Mouse (Mus musculus): ENCODE results near the gene Mmel1. TPM values are rescaled to one million over a fixed set of nuclear protein-coding genes. Genes with fewer than 3 reads are reported as not detected.

The Mmel1 gene
- polyA plus RNA-seq, 1 experiment from 2014 or later, result 0.56 TPM

DNA sequence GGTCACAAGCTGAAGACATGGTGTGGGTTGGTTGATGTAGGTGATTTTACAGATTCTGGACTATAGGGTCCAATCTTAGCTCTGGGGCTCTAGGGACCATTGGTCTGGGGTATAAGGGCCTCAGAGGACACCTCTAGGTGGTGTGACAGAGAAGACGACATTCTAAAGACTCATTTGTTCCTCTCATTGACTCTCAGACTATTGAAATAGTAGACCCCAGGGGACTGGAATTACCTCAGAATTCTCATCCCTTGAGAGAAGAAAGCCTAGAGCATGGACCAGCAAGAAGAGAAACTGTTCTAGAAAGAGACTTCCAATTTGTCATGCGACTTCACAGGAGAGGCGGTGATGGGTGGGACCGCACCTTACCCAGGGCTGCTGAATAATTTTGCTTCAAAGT, 44.9 kb downstream of the Mmel1 start:
- no peak for ATAC-seq (replicated peaks)
- H3K9ac ChIP-seq (replicated peaks), result no peak overlapping the region
- no peaks in the 10 kb centered on the region for H3K4me1 ChIP-seq
- no peaks in the 10 kb centered on the region for H3K36me3 ChIP-seq
- no peak overlapping the region for H3K4me3 ChIP-seq
- no peak overlapping the region for H3K27ac ChIP-seq (replicated peaks)
- H3K9me3 ChIP-seq, result no peaks in the 10 kb centered on the region
- 93% methylated on average over 4 of the region's 4 CpGs for WGBS
- H3K4me2 ChIP-seq (replicated peaks), result no peak overlapping the region
- no peaks in the 10 kb centered on the region for H3K27me3 ChIP-seq

DNA sequence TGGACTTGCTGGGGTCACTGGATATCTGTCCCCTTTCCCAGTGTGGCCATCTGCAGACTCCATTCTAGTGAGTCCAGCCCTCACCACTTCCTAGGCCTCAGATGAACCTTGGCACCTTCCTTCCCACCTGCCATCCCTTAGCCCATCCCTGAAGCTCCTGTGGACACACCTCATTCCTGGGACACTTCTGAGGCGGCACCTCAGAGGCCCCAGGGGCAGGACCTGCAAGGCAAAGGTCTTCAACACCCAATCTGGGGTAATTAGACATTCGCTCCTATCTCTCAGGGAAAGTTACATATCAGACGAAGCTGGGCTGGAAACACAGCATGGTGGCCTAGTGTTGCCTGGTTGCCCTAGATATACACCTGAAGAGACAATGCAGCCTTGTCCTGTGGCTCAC, 45.3 kb downstream of the Mmel1 start:
- H3K9me3 ChIP-seq, result no peaks in the 10 kb centered on the region
- H3K9ac ChIP-seq (replicated peaks), result no peak overlapping the region
- H3K4me1 ChIP-seq, result no peaks in the 10 kb centered on the region
- no peaks in the 10 kb centered on the region for H3K27me3 ChIP-seq
- H3K4me3 ChIP-seq, result no peak overlapping the region
- no peak for ATAC-seq (replicated peaks)
- 92% methylated on average over 3 of the region's 3 CpGs for WGBS
- no peaks in the 10 kb centered on the region for H3K36me3 ChIP-seq
- H3K4me2 ChIP-seq (replicated peaks), result no peak overlapping the region
- no peak overlapping the region for H3K27ac ChIP-seq (replicated peaks)

DNA sequence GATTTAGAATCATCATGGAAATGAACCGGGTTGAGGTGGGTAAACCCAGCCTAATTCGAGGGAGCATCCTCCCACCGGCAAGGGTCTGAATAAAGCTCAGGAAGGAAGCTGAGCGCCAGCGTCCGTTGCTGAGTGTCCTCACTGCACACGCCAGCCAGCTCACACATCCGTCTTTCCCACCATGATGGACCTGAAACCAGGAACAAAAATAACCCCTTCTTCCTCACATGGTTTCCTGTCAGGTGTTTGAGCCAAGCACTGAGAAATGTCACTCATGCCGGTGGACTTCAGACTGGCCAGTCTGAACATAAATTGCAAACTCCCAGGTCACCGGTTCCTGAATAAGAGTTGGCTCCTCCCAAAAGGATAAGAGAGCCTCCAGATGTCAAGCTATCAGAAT, 45.9 kb downstream of the Mmel1 start:
- Histone ChIP-seq H3K4me2 (replicated peaks) (no peak overlapping the region), H3K4me1 (no peaks in the 10 kb centered on the region), H3K27ac (replicated peaks) (no peak overlapping the region), H3K27me3 (no peaks in the 10 kb centered on the region), H3K4me3 (no peak overlapping the region), H3K9ac (replicated peaks) (no peak overlapping the region), H3K36me3 (no peaks in the 10 kb centered on the region), H3K9me3 (no peaks in the 10 kb centered on the region)
- WGBS, result 91% methylated on average over 10 of the region's 10 CpGs
- no peak for ATAC-seq (replicated peaks)

DNA sequence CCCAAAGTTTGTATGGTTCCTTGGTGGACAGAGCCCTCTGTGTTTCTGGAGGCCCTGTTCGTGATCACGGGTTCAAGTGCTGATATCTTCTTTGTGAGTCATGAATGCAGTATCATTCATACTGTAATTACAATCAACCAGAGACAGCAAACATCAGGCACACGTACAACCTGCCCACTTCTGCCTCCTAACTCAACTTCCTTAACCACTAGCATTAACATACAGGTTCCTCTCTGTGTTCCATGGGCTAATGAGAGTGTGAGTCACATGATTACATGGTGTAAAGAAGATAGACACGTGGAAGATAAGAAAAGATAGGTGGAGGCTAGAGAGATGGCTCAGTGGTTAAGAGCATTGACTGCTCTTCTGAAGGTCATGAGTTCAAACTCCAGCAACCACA, 47.3 kb downstream of the Mmel1 start:
- Histone ChIP-seq H3K4me3 (no peak overlapping the region), H3K9ac (replicated peaks) (no peak overlapping the region), H3K4me2 (replicated peaks) (no peak overlapping the region), H3K4me1 (no peaks in the 10 kb centered on the region), H3K36me3 (no peaks in the 10 kb centered on the region), H3K27ac (replicated peaks) (no peak overlapping the region), H3K9me3 (no peaks in the 10 kb centered on the region), H3K27me3 (no peaks in the 10 kb centered on the region)
- ATAC-seq (replicated peaks), result no peak
- WGBS, result 83% methylated on average over 4 of the region's 4 CpGs

DNA sequence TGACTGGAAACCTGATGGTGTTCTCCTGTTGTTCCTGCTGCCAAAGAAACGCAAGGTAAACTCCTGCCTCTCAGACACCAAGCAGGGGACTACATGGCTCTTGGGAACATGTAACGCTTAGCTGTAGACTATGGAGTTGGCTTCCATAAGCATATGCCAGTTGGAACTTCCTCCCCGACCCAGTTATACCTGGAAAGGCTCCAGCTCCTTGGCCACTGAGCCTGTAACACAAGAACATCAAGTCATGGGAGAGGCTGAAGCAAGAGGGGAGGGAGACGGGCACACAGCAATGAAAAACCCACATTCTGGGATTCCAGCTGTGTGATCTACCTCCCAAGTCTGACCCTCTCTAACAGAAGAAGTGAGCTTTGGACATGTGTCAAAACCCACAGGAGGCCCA, 52.9 kb downstream of the Mmel1 start:
- Histone ChIP-seq H3K4me1 (no peaks in the 10 kb centered on the region), H3K4me2 (replicated peaks) (no peak overlapping the region), H3K4me3 (no peak overlapping the region), H3K36me3 (no peaks in the 10 kb centered on the region), H3K27ac (replicated peaks) (no peak overlapping the region), H3K9me3 (no peaks in the 10 kb centered on the region), H3K27me3 (no peaks in the 10 kb centered on the region), H3K9ac (replicated peaks) (no peak overlapping the region)
- no peak for ATAC-seq (replicated peaks)
- WGBS, result 80% methylated on average over 4 of the region's 4 CpGs

DNA sequence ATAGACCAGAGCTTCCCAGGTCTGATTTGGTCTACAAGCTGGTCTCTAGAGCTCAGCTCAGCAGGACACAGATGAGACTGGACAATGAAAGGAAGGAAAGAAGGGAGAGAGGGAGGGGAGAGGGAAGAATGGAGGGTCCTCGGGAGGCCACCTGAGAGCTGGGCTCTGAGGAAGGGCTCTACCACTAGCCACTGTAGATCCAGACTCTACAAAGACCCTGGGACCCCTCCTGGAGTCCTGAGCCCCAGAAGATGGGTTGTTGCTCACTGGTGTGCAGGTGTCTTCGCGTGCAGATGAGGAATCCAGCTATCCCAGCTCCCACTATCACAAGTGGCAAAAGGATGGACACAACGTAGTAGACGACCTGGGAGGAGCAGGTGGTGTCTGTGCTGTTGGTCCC, 53.5 kb downstream of the Mmel1 start:
- H3K9me3 ChIP-seq, result no peaks in the 10 kb centered on the region
- no peak for ATAC-seq (replicated peaks)
- no peaks in the 10 kb centered on the region for H3K36me3 ChIP-seq
- 82% methylated on average over 5 of the region's 5 CpGs for WGBS
- H3K27me3 ChIP-seq, result no peaks in the 10 kb centered on the region
- no peak overlapping the region for H3K27ac ChIP-seq (replicated peaks)
- H3K4me3 ChIP-seq, result no peak overlapping the region
- H3K4me1 ChIP-seq, result no peaks in the 10 kb centered on the region
- H3K4me2 ChIP-seq (replicated peaks), result no peak overlapping the region
- H3K9ac ChIP-seq (replicated peaks), result no peak overlapping the region

DNA sequence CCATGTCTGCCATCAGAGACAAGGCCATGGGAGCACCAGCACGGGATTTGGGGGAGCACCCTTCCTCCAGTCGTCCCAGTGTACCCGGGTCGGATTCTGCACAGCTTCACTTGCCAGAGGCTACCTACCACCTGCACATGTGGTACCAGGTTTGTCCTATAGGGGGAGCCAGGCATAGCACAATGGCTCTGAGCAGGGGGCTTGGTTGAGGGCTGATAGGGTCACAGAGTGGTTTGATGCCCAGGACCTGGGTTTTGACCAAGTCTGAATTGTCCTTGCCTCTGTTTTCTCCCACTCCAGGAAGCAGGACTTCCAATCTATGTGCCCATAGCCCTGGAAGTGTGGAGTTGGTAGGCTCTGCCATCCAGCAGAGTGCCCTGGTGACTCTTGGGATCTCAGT, 56.0 kb downstream of the Mmel1 start:
- no peak overlapping the region for H3K27ac ChIP-seq (replicated peaks)
- H3K36me3 ChIP-seq, result no peaks in the 10 kb centered on the region
- no peak overlapping the region for H3K9ac ChIP-seq (replicated peaks)
- H3K4me3 ChIP-seq, result no peak overlapping the region
- no peak overlapping the region for H3K4me2 ChIP-seq (replicated peaks)
- no peaks in the 10 kb centered on the region for H3K27me3 ChIP-seq
- no peaks in the 10 kb centered on the region for H3K4me1 ChIP-seq
- H3K9me3 ChIP-seq, result no peaks in the 10 kb centered on the region
- 54% methylated on average over 4 of the region's 4 CpGs for WGBS
- no peak for ATAC-seq (replicated peaks)

- H3K4me1 ChIP-seq, result no peaks in the 10 kb centered on the region
- H3K27me3 ChIP-seq, result no peaks in the 10 kb centered on the region
- H3K9ac ChIP-seq (replicated peaks), result no peak overlapping the region
- H3K36me3 ChIP-seq, result no peaks in the 10 kb centered on the region
- no peak overlapping the region for H3K4me3 ChIP-seq
- ATAC-seq (replicated peaks), result no peak
- no peak overlapping the region for H3K4me2 ChIP-seq (replicated peaks)
- H3K27ac ChIP-seq (replicated peaks), result no peak overlapping the region
- H3K9me3 ChIP-seq, result no peaks in the 10 kb centered on the region
- 71% methylated on average over 9 of the region's 9 CpGs for WGBS
These were observed 57.8 kb downstream of the Mmel1 start for GRCm38 (mm10) chr4:154926969-154927898.

DNA sequence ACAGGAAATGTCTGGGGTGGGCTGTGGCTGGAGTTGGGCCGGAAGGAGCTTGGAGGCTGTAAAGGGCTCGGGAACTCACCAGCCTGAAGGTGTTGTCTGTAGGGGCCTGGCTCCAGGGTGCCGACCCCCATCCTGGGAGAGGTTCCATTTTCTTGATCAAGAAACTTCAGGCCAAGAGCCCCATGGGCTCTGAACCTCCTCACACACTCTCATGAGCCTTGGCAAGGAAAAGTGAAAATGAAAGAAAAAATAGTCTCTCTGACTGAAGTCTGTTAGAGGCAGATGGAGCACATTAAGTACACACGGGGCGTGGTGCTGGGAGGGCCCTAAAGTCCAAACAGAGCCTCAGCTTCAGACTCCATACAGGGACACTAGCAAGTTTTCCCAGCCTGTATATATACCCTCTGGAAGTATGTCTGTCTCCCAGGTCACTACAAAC, 58.5 kb downstream of the Mmel1 start:
- no peak overlapping the region for H3K4me3 ChIP-seq
- no peaks in the 10 kb centered on the region for H3K36me3 ChIP-seq
- no peaks in the 10 kb centered on the region for H3K4me1 ChIP-seq
- no peak overlapping the region for H3K4me2 ChIP-seq (replicated peaks)
- no peaks in the 10 kb centered on the region for H3K27me3 ChIP-seq
- no peak for ATAC-seq (replicated peaks)
- WGBS, result 79% methylated on average over 5 of the region's 5 CpGs
- H3K9ac ChIP-seq (replicated peaks), result no peak overlapping the region
- no peaks in the 10 kb centered on the region for H3K9me3 ChIP-seq
- no peak overlapping the region for H3K27ac ChIP-seq (replicated peaks)

- Histone ChIP-seq H3K9ac (replicated peaks) (no peak within 1 kb of the TSS), H3K27me3 (no peaks in the 10 kb centered on the region), H3K4me3 (no peak within 1 kb of the TSS), H3K9me3 (no peaks in the 10 kb centered on the region), H3K4me2 (replicated peaks) (no peak within 1 kb of the TSS), H3K27ac (replicated peaks) (no peak within 1 kb of the TSS), H3K4me1 (no peaks in the 10 kb centered on the region), H3K36me3 (no peaks in the 10 kb centered on the region)
- WGBS, result 68% methylated on average over 12 of the region's 12 CpGs
- no peak for ATAC-seq (replicated peaks)
These were observed 59.2 kb downstream of the Mmel1 start, which contains the start of gene Tnfrsf14 for GRCm38 (mm10) chr4:154928395-154929087. Gene Tnfrsf14, minus strand, starts transcription at chr4:154928563.

- no peak overlapping the region for H3K27ac ChIP-seq (replicated peaks)
- no peaks in the 10 kb centered on the region for H3K36me3 ChIP-seq
- H3K9me3 ChIP-seq, result no peaks in the 10 kb centered on the region
- WGBS, result 89% methylated on average over 12 of the region's 12 CpGs
- no peak overlapping the region for H3K4me3 ChIP-seq
- no peak overlapping the region for H3K4me2 ChIP-seq (replicated peaks)
- H3K9ac ChIP-seq (replicated peaks), result no peak overlapping the region
- H3K27me3 ChIP-seq, result no peaks in the 10 kb centered on the region
- H3K4me1 ChIP-seq, result no peaks in the 10 kb centered on the region
- no peak for ATAC-seq (replicated peaks)
These were observed 59.8 kb downstream of the Mmel1 start for GRCm38 (mm10) chr4:154929088-154929660.

GRCm38 (mm10) chr4:154933306-154933907, 64.0 kb downstream of the Mmel1 start:
- Histone ChIP-seq H3K9me3 (no peaks in the 10 kb centered on the region), H3K27ac (replicated peaks) (no peak overlapping the region), H3K9ac (replicated peaks) (no peak overlapping the region), H3K4me1 (no peaks in the 10 kb centered on the region), H3K27me3 (no peaks in the 10 kb centered on the region), H3K4me2 (replicated peaks) (no peak overlapping the region), H3K36me3 (no peaks in the 10 kb centered on the region), H3K4me3 (no peak overlapping the region)
- WGBS, result 62% methylated on average over 13 of the region's 13 CpGs
- no peak for ATAC-seq (replicated peaks)

Measured in forebrain, embryonic 15.5 days (tissue).